Mouse (Mus musculus) myocyte (in vitro differentiated cells): ENCODE data around the gene Fam241a.

Experiments
- CEBPB ChIP-seq: IDR thresholded peaks from 2 replicates; pipeline ENCODE4 v1.6.1; 2011; ENCODE audit warnings: mild to moderate bottlenecking, moderate library complexity; ENCODE audit not compliant: poor library complexity, insufficient read depth, severe bottlenecking
- MAX ChIP-seq: IDR thresholded peaks from one replicate; pipeline ENCODE4 v1.6.1; 2011; ENCODE audit warnings: low read depth, mild to moderate bottlenecking, control low read depth
- POLR2A ChIP-seq: IDR thresholded peaks from one replicate; pipeline ENCODE4 v1.6.1; 2011; ENCODE audit warnings: low read depth, mild to moderate bottlenecking, control low read depth, moderate library complexity; ENCODE audit not compliant: insufficient read length
- POLR2AphosphoS2 ChIP-seq: IDR thresholded peaks from one replicate; pipeline ENCODE4 v1.6.1; 2011; ENCODE audit warnings: low read depth, control low read depth; ENCODE audit not compliant: insufficient read length

DNA sequence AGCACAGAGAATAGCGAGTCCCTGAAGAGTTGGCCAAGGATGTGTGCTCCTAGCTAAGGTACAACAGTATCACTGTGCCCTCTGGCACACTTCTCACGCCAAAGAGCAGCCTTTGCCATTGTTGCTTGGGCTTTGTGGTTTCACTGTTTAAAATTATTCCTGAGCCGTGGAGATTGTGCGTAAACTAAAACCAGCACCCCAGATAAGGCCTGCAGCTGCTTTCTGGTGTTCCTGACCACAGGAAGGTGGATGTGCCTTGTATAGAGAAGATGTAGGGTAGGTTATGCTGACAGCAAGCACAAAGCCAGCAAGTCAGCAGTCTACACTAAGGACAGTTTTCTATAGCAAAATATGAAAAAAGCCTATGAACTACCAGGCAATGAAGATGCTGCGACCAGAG is 74.9 kb downstream of the Fam241a start:
- no peak for TF ChIP-seq CEBPB
- TF ChIP-seq POLR2A: no peak
- no peak for TF ChIP-seq POLR2AphosphoS2
- no peak for TF ChIP-seq MAX
